Mouse (Mus musculus) cerebellum, adult (tissue): Measurements from ENCODE around the gene Il1rap.

Experiments used
- ATAC-seq: cut with Nextera tagmentation; 2 replicates; pipeline ENCODE4 v1.9.2; 2017; ENCODE audit warnings: mild to moderate bottlenecking, moderate library complexity, mixed read lengths; ENCODE audit not compliant: insufficient number of reproducible peaks, low FRiP score, low TSS enrichment

The Il1rap gene

GRCm38 (mm10) chr16:26722464-26722863 lies 141.0 kb downstream of the Il1rap start:
- ATAC-seq: 0 out of 2 replicates have a peak, but pooled peaks have one; percentile 45

DNA sequence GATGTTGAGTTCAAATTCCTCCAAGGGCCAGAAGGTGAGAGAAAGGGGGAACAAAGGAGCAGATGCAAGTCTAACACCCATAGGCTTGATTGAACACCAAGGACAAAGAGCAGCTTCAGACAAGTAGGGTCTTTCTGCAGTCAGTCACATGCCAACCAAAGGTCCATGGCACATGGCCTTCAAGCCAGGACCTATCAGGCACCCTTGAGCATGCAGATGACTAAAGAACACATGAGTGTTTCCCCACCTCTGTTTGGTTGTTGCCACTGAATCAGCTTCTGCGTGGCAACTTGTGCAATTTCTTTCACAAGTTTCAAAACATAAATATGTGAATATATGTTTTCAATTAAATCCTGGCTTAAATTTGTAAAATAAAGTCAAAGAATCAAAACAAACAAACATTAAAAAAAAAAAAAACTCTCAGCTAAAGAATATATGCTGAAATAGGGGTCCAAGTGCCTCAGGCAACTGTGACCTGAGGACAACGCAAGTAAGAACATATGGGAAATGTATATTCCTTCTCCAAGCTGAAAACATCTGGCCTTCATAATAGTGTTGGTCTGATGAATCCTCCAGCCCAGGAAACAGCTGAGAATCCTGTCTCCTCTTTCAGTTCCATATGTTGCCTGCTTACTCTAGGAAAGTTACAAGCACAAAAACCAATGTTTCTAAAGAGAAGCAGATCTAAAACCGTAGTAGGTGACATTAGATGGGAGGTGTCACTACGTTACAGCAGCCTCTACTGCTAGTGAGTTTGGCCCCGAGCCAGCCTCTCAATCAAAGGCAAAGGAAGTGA lies 142.6 kb downstream of the Il1rap start:
- ATAC-seq: no peak

- ATAC-seq: no peak
These were observed 146.6 kb downstream of the Il1rap start for GRCm38 (mm10) chr16:26728139-26728538.

- ATAC-seq: no peak
These were observed 149.4 kb downstream of the Il1rap start for GRCm38 (mm10) chr16:26730941-26731340.

DNA sequence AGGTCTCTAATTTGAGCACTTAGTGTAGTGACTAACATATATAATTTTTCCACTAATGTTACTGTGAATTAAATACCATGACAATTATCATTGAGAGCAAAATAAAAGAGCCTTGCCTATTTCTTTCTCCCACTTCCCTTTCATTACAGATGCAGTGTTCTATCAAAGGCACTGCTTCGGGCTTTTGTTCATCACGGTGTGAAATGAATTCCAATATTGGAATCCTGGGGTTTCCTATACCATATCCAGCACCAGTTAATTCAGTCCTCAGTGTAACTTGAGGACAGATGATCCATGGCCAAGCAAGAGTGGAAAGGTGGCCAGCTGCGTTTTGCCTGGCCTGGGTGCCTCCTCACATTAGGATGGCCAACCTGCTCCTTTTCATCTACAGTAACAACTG lies 151.1 kb downstream of the Il1rap start:
- ATAC-seq: no peak

- no peak for ATAC-seq
These were observed 174.1 kb downstream of the Il1rap start for GRCm38 (mm10) chr16:26755381-26756155.

GRCm38 (mm10) chr16:26775976-26776375 lies 194.5 kb downstream of the Il1rap start:
- ATAC-seq: no peak

GRCm38 (mm10) chr16:26777132-26777531 lies 195.6 kb downstream of the Il1rap start:
- ATAC-seq: no peak
